Mouse (Mus musculus) right cerebral cortex, postnatal 14 days (tissue): ENCODE data around the gene Kcnab3.

Source experiments
- DNase-seq: peaks from one replicate; pipeline ENCODE4 v3.0.0; 2022

Gene Kcnab3

DNA sequence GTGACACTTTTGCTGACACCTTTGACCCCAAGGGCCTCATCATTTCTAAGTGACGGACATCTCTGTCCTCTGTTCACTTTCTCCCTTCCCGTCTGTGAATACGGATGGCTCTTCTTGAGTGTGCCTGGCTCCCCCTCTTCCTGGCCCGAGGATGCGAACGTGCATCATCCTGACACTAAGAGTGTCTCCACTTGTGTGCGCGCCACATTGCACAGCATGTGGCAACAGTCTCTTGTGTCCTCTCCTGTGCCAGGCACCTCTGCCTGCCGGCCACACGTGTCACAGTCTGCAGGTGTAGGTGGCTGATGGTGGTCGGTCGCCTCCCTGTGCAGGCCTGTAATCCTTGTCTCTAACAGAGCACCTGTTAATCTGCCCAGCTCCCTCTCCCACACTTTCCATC lies 45.5 kb downstream of the Kcnab3 start:
- no peak for DNase-seq

GRCm38 (mm10) chr11:69372056-69372779 lies 46.2 kb downstream of the Kcnab3 start:
- peak; percentile 47 for DNase-seq

- DNase-seq, result no peak
These were observed 46.7 kb downstream of the Kcnab3 start for GRCm38 (mm10) chr11:69372780-69373170.

- no peak for DNase-seq
These were observed 47.3 kb downstream of the Kcnab3 start for GRCm38 (mm10) chr11:69373223-69373965.

DNA sequence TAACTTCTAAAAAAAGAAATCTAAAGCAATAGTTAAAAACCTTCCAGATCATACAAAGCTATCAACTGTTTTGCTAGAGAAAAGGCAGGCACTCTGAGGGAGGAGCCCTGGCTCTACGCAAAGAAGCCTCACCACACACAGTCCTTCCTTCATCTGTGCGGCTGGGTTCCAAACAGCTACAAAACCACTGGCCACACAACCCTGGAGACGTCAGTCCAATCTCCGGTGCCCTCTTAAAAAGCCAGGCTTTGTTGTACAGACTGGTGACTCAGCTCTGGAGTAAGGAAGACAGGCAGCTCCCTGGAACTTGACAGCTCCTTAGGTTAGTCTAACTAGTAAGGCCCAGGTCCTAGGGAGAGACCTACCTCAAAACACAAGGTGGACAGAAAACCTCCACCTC lies 49.6 kb downstream of the Kcnab3 start:
- no peak for DNase-seq

- DNase-seq, result no peak
These were observed 51.7 kb downstream of the Kcnab3 start for GRCm38 (mm10) chr11:69377766-69378165.

DNA sequence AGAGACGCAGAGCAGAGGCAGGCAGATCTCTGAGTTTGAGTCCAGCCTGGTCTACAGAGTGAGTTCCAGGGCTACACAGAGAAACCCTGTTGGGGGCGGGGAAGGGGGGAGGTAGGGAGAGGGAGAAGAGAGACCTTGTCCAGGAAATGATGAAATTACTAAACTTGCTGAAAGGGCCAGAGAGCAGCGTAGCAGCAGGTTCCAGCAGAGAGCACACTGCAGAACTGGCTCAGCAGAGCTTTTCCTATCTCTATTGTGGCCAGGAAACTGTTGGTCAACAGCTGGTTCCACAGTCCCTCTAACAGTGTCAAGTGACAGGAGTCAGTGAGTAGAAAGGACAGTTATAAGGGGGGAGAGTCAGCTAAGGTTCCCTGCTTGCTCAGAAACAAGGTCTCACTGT lies 53.5 kb downstream of the Kcnab3 start:
- DNase-seq, result no peak

DNA sequence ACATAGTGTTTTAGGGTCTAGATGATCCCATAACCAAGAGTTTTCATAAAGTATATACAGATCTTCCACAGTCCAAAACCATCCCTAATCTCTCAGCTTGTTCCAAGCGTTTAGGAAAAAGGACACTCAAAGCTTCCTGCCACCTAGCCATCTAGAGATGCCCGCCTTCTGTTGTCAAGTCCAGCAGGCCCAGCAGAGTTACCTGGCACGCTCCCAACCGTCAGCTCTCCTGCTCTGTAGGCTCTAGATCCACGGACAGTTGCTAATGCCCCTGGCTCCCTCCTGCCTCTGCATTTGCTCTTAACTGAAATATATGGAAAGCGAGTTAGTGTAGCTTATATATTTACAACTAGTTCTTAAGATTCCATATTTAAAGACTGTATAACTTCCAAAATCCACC lies 55.3 kb downstream of the Kcnab3 start:
- DNase-seq, result no peak
